Mouse (Mus musculus) lung, postnatal 0 days (tissue): Measurements from ENCODE around the gene Mpzl2. TPM values are rescaled to one million over a fixed set of nuclear protein-coding genes. Genes with fewer than 3 reads are reported as not detected.

Experiments used
- ATAC-seq: fragments of 200-750 bp; cut with Nextera tagmentation; 2 replicates; pipeline ENCODE4 v1.8.0; 2017; ENCODE audit warnings: moderate library complexity
- DNase-seq: peaks from one replicate; pipeline ENCODE4 v3.0.0-alpha.2; 2016; ENCODE audit warnings: low spot score
- H3K27ac ChIP-seq: fragments of 300-500 bp; sonication (generic); 2 replicates; pipeline ENCODE4 v1.5.1; 2014; ENCODE audit warnings: antibody characterized with exemption, mild to moderate bottlenecking, low read length, mixed read lengths
- H3K27me3 ChIP-seq: fragments of 300-500 bp; sonication (generic); replicated peaks from 2 replicates; pipeline ENCODE4 v1.6.1; 2014; ENCODE audit warnings: low read length, mixed read lengths; ENCODE audit not compliant: insufficient read depth
- H3K36me3 ChIP-seq: fragments of 300-500 bp; sonication (generic); 2 replicates; pipeline ENCODE4 v1.6.1; 2014; ENCODE audit warnings: low read length, mixed read lengths; ENCODE audit not compliant: insufficient read depth
- H3K4me1 ChIP-seq: fragments of 300-500 bp; sonication (generic); 2 replicates; pipeline ENCODE4 v1.6.1; 2014; ENCODE audit warnings: antibody characterized with exemption, low read depth, low read length, mixed read lengths; ENCODE audit not compliant: insufficient read depth
- H3K4me2 ChIP-seq: fragments of 300-500 bp; sonication (generic); replicated peaks from 2 replicates; pipeline ENCODE4 v1.6.1; 2014; ENCODE audit warnings: low read depth, mild to moderate bottlenecking, low read length, moderate library complexity, mixed read lengths
- H3K4me3 ChIP-seq: fragments of 300-500 bp; sonication (generic); 2 replicates; pipeline ENCODE4 v1.5.1; 2014; ENCODE audit warnings: low read depth, low read length
- H3K9ac ChIP-seq: fragments of 300-500 bp; sonication (generic); replicated peaks from 2 replicates; pipeline ENCODE4 v1.6.1; 2014; ENCODE audit warnings: low read depth, mild to moderate bottlenecking
- H3K9me3 ChIP-seq: fragments of 300-500 bp; sonication (generic); 2 replicates; pipeline ENCODE4 v1.6.1; 2016; ENCODE audit warnings: low read length, mixed read lengths
- CTCF ChIP-seq: IDR thresholded peaks from 2 replicates; pipeline ENCODE4 v1.5.1; 2016; ENCODE audit warnings: antibody characterized with exemption, mild to moderate bottlenecking
- EP300 ChIP-seq: IDR thresholded peaks from 2 replicates; pipeline ENCODE4 v1.6.1; 2016; ENCODE audit warnings: antibody characterized with exemption, mild to moderate bottlenecking, control low read depth
- WGBS: fragments of 180-500 bp; shearing (Covaris S2); extraction: QIAGEN DNeasy Blood & Tissue Kit; methylation state at CpG from one replicate; pipeline ENCODE4 v1.1.7; 2014; 5-methylcytosine and 5-hydroxymethylcytosine counted together
- polyA plus RNA-seq: library from polyadenylated mRNA; unstranded; fragments of >200 nt; fragmentation: Nextera tagmentation; extraction: Ambion mirVana; gene quantifications from 2 replicates; pipeline ENCODE4 v1.2.1, GENCODE M21; 2015

Mpzl2 gene
- polyA plus RNA-seq, result 4.2 and 4.3 TPM in 2 replicates

GRCm38 (mm10) chr9:45039499-45039898, at the start of gene Mpzl2:
Mpzl2 (plus strand) TSS chr9:45039799.
- ATAC-seq (no peak), DNase-seq (no peak)
- peak within 1 kb of the TSS; percentile 45 for H3K4me2 ChIP-seq
- H3K4me3 ChIP-seq, result no peak within 1 kb of the TSS; the same call in 1 of the 2 replicates
- no peak within 1 kb of the TSS for H3K9ac ChIP-seq
- no peaks in the 10 kb centered on the region for H3K27me3 ChIP-seq
- no peaks in the 10 kb centered on the region for H3K9me3 ChIP-seq
- no peak within 1 kb of the TSS for H3K27ac ChIP-seq
- TF ChIP-seq CTCF (no peak), EP300 (no peak)
- WGBS, result 42% methylated on average over 5 of the region's 5 CpGs
- no peaks in the 10 kb centered on the region for H3K36me3 ChIP-seq
- H3K4me1 ChIP-seq, result no peaks in the 10 kb centered on the region

- Histone ChIP-seq H3K9me3 (no peaks in the 10 kb centered on the region), H3K27ac (no peak overlapping the region), H3K4me2 (no peak overlapping the region), H3K4me3 (no peak overlapping the region), H3K36me3 (no peaks in the 10 kb centered on the region), H3K9ac (no peak overlapping the region), H3K27me3 (no peaks in the 10 kb centered on the region), H3K4me1 (no peaks in the 10 kb centered on the region)
- TF ChIP-seq EP300, result no peak
- TF ChIP-seq CTCF, result no peak
- ATAC-seq (no peak), DNase-seq (no peak)
- WGBS, result 79% methylated on average over 2 of the region's 2 CpGs
Measured at GRCm38 (mm10) chr9:44991821-44992220, 47.8 kb upstream of the Mpzl2 start.

DNA sequence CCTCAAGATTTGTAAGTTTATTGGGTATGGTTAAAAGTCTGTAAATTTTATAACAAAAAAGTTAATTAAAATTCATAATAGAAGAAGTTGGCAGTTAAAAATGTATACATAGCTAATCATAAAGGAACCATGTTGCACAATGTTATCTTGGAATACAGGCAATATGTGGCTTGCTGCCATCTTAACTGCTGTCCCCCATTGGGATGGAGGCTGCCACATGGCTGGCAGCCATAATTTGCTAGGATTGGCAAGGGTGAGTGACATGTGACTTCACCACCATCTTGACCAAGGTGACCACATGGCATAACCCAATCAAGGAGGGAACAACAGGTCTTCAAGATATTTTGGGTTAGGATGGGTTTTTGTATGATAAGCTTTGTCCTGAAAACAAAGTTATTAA, 47.3 kb upstream of the Mpzl2 start:
- Histone ChIP-seq H3K36me3 (no peaks in the 10 kb centered on the region), H3K4me1 (no peaks in the 10 kb centered on the region), H3K9me3 (no peaks in the 10 kb centered on the region), H3K9ac (no peak overlapping the region), H3K4me2 (no peak overlapping the region), H3K27me3 (no peaks in the 10 kb centered on the region), H3K27ac (no peak overlapping the region), H3K4me3 (no peak overlapping the region)
- TF ChIP-seq CTCF (no peak), EP300 (no peak)
- ATAC-seq (no peak), DNase-seq (no peak)

- no peak overlapping the region for H3K4me3 ChIP-seq
- DNase-seq (no peak), ATAC-seq (no peak)
- no peak overlapping the region for H3K27ac ChIP-seq
- no peak overlapping the region for H3K9ac ChIP-seq
- H3K27me3 ChIP-seq, result no peaks in the 10 kb centered on the region
- H3K4me2 ChIP-seq, result no peak overlapping the region
- TF ChIP-seq EP300, result no peak
- TF ChIP-seq CTCF, result no peak
- no peaks in the 10 kb centered on the region for H3K36me3 ChIP-seq
- H3K9me3 ChIP-seq, result no peaks in the 10 kb centered on the region
- H3K4me1 ChIP-seq, result no peaks in the 10 kb centered on the region
- WGBS, result 71% methylated on average over 2 of the region's 2 CpGs
Measured at GRCm38 (mm10) chr9:44993268-44993667, 46.3 kb upstream of the Mpzl2 start.

- H3K4me1 ChIP-seq, result no peaks in the 10 kb centered on the region
- H3K36me3 ChIP-seq, result no peaks in the 10 kb centered on the region
- ATAC-seq (no peak), DNase-seq (no peak)
- no peak overlapping the region for H3K4me3 ChIP-seq
- H3K27ac ChIP-seq, result no peak overlapping the region
- H3K9ac ChIP-seq, result no peak overlapping the region
- no peaks in the 10 kb centered on the region for H3K9me3 ChIP-seq
- H3K4me2 ChIP-seq, result no peak overlapping the region
- WGBS, result 61% methylated on average over 4 of the region's 4 CpGs
- TF ChIP-seq EP300 (no peak), CTCF (no peak)
- H3K27me3 ChIP-seq, result no peaks in the 10 kb centered on the region
Measured at GRCm38 (mm10) chr9:44994962-44995361, 44.6 kb upstream of the Mpzl2 start.

- ATAC-seq (no peak), DNase-seq (no peak)
- Histone ChIP-seq H3K27me3 (no peaks in the 10 kb centered on the region), H3K27ac (no peak overlapping the region), H3K4me2 (no peak overlapping the region), H3K4me1 (no peaks in the 10 kb centered on the region), H3K9me3 (no peaks in the 10 kb centered on the region), H3K4me3 (no peak overlapping the region), H3K36me3 (no peaks in the 10 kb centered on the region), H3K9ac (no peak overlapping the region)
- 94% methylated on average over 7 of the region's 7 CpGs for WGBS
- TF ChIP-seq EP300 (no peak), CTCF (no peak)
Measured at GRCm38 (mm10) chr9:44996590-44996989, 43.0 kb upstream of the Mpzl2 start.

DNA sequence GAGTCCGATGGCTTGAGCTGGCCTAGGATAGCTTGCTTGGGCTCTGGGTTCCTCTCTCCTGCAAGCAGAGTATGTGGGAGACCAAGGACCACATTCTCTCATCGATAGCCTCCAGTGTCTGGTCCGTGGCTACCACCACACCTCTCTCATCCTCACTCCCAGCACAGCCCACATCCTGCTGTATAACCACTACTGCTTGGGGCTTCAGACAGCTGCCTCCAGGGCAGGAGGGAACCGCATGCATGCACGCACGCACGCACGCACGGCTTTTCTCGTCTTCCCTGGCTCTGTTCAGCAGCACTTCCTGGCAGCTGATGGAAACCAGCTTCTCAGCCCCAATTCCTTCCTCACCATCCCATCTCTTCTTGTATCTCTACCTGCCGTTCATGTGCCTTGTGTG, 41.5 kb upstream of the Mpzl2 start:
- H3K9ac ChIP-seq, result no peak overlapping the region
- no peak overlapping the region for H3K27ac ChIP-seq
- no peaks in the 10 kb centered on the region for H3K9me3 ChIP-seq
- no peaks in the 10 kb centered on the region for H3K27me3 ChIP-seq
- no peak for TF ChIP-seq CTCF
- no peak for TF ChIP-seq EP300
- ATAC-seq, result no peak
- H3K4me2 ChIP-seq, result no peak overlapping the region
- H3K4me3 ChIP-seq, result no peak overlapping the region
- no peak for DNase-seq
- WGBS, result 70% methylated on average over 11 of the region's 11 CpGs
- no peaks in the 10 kb centered on the region for H3K4me1 ChIP-seq
- no peaks in the 10 kb centered on the region for H3K36me3 ChIP-seq
